Mouse (Mus musculus): ENCODE results near the gene Olfr1329. TPM values are rescaled to one million over a fixed set of nuclear protein-coding genes. Genes with fewer than 3 reads are reported as not detected.
"Not testable (repeated sequence)": the region's sequence is repeated elsewhere in the genome, so short reads cannot be mapped to it uniquely, and the experiment has no call there.

The Olfr1329 gene
- polyA plus RNA-seq (2014; fragmentation: Nextera tagmentation; extraction: Ambion mirVana) = not detected in 2 replicates

DNA sequence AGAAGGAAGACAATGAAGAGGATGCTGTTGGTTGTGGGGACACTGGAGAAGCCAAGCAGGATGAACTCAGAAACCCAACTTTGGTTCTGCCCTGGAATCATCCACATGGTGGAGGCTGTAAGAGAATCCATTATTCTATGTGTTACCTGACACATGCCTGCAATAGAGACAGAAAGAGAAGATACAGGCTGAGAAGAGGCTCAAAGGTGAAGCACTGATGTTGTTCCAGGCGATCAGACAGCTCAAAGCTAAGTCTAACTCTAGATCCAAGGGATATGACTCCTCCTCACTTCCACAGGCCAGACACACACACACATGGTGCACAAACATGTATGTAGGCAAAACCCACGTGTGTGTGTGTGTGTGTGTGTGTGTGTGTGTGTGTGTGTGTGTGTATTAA lies at the start of gene Olfr1329:
Gene Olfr1329, minus strand, starts transcription at position 101 of the 400 bp plus-strand sequence.
- DNase-seq (ENCODE audit: low spot score); H3K4me3 ChIP-seq (ENCODE audit: low read depth, low read length); H3K27me3 ChIP-seq (ENCODE audit: control insufficient read depth, insufficient read depth, low read length); H3K36me3 ChIP-seq (ENCODE audit: control insufficient read depth, insufficient read depth, low read length); H3K4me2 ChIP-seq (ENCODE audit: low read depth, low read length, severe bottlenecking); H3K4me1 ChIP-seq (replicated peaks; ENCODE audit: control insufficient read depth, insufficient read depth, low read length); H3K27ac ChIP-seq (ENCODE audit: low read depth, low read length); H3K9me3 ChIP-seq (ENCODE audit: control insufficient read depth, low read length); ATAC-seq (replicated peaks; ENCODE audit: low FRiP score); H3K9ac ChIP-seq (ENCODE audit: low read length): not testable (repeated sequence)
- 72% methylated on average over 2 of the region's 2 CpGs for WGBS

DNA sequence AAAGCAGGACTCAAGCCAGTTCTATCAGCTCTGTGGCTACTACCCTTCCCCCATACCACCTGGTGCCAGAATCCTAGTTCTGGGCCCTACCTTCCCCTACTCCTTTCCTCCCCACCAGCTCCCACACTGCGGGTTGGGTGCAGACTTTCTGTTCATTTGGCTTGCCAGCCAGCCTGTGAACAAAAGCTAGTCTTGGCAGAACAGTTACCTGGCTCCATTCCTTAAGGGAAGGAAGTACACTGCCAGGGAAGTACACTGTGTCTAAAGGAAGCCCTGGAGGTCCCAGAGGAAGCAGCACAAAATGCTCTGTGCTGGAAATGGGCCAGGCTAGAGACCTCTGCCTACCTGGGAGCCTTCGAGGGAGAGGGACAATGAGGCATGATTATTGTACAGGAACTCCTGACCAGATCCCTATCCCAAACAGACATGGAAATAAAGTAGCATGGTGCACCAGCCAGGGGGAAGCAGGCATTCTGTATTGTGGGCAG lies 43.9 kb upstream of the Olfr1329 start, which contains the start of gene Lao1:
Gene Lao1, plus strand, starts transcription at position 438 of the 488 bp plus-strand sequence.
- no peaks in the 10 kb centered on the region for H3K4me1 ChIP-seq (replicated peaks; ENCODE audit: control insufficient read depth, insufficient read depth, low read length)
- no peaks in the 10 kb centered on the region for H3K36me3 ChIP-seq (ENCODE audit: control insufficient read depth, insufficient read depth, low read length)
- H3K4me2 ChIP-seq (ENCODE audit: low read depth, low read length, severe bottlenecking) = no peak within 1 kb of the TSS
- 81% methylated on average over 2 of the region's 2 CpGs for WGBS
- H3K9me3 ChIP-seq (ENCODE audit: control insufficient read depth, low read length) = no peaks in the 10 kb centered on the region
- ATAC-seq (replicated peaks; ENCODE audit: low FRiP score) = no peak
- no peak within 1 kb of the TSS for H3K9ac ChIP-seq (ENCODE audit: low read length)
- H3K4me3 ChIP-seq (ENCODE audit: low read depth, low read length) = no peak within 1 kb of the TSS
- DNase-seq (ENCODE audit: low spot score) = no peak
- no peak within 1 kb of the TSS for H3K27ac ChIP-seq (ENCODE audit: low read depth, low read length)
- no peaks in the 10 kb centered on the region for H3K27me3 ChIP-seq (ENCODE audit: control insufficient read depth, insufficient read depth, low read length)

DNA sequence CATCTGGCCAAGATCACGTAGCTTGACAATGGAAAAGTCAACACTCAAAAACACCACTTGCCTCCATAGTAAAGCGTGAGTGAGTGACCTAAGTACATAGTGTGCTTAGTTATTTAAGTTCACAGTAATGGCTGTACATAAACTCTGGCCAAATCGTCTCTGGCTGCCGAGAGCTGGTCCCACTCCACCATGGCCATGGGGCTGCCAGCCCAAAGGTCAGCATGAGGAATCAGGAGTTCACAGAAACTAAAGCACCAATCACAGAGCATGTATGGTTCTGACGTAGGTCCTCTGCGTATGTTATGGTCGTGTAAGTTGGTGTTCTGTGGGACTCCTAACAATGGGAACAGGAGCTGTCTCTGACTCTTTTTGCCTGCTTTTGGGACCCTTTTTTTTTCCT lies 41.5 kb upstream of the Olfr1329 start:
- DNase-seq (ENCODE audit: low spot score) (no peak), ATAC-seq (replicated peaks; ENCODE audit: low FRiP score) (no peak)
- Histone ChIP-seq H3K9me3 (ENCODE audit: control insufficient read depth, low read length) (no peaks in the 10 kb centered on the region), H3K9ac (ENCODE audit: low read length) (no peak overlapping the region), H3K27me3 (ENCODE audit: control insufficient read depth, insufficient read depth, low read length) (no peaks in the 10 kb centered on the region), H3K27ac (ENCODE audit: low read depth, low read length) (no peak overlapping the region), H3K36me3 (ENCODE audit: control insufficient read depth, insufficient read depth, low read length) (no peaks in the 10 kb centered on the region), H3K4me1 (replicated peaks; ENCODE audit: control insufficient read depth, insufficient read depth, low read length) (no peaks in the 10 kb centered on the region), H3K4me2 (ENCODE audit: low read depth, low read length, severe bottlenecking) (no peak overlapping the region), H3K4me3 (ENCODE audit: low read depth, low read length) (no peak overlapping the region)
- WGBS = 91% methylated on average over 7 of the region's 7 CpGs

DNA sequence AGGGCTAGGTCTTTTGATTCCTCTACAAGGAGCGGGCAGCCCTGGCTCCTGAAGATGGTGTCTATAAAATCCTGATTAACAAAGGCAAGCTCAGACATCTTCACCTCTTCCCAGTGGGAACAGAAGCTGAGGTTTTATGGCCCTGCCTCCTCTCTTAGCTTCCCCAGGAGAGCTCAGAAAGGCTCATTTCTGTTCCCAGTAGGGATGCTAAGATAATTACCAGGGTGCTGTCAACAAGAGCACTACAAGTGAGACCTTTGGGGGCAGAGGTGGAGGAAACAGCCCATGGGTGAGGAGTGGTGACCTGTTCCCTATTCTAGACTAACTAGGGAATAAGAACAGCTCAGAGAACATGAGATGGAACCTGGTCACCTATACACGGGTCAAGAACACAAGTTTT lies 21.2 kb upstream of the Olfr1329 start, which contains the start of gene Olfr1328:
Gene Olfr1328, minus strand, starts transcription at position 101 of the 400 bp plus-strand sequence.
- Histone ChIP-seq H3K27me3 (ENCODE audit: control insufficient read depth, insufficient read depth, low read length) (no peaks in the 10 kb centered on the region), H3K4me1 (replicated peaks; ENCODE audit: control insufficient read depth, insufficient read depth, low read length) (no peaks in the 10 kb centered on the region), H3K9ac (ENCODE audit: low read length) (no peak within 1 kb of the TSS), H3K27ac (ENCODE audit: low read depth, low read length) (no peak within 1 kb of the TSS), H3K4me2 (ENCODE audit: low read depth, low read length, severe bottlenecking) (no peak within 1 kb of the TSS), H3K36me3 (ENCODE audit: control insufficient read depth, insufficient read depth, low read length) (no peaks in the 10 kb centered on the region), H3K4me3 (ENCODE audit: low read depth, low read length) (no peak within 1 kb of the TSS), H3K9me3 (ENCODE audit: control insufficient read depth, low read length) (no peaks in the 10 kb centered on the region)
- 83% methylated on average over 2 of the region's 2 CpGs for WGBS
- no peak for ATAC-seq (replicated peaks; ENCODE audit: low FRiP score)
- DNase-seq (ENCODE audit: low spot score) = no peak

DNA sequence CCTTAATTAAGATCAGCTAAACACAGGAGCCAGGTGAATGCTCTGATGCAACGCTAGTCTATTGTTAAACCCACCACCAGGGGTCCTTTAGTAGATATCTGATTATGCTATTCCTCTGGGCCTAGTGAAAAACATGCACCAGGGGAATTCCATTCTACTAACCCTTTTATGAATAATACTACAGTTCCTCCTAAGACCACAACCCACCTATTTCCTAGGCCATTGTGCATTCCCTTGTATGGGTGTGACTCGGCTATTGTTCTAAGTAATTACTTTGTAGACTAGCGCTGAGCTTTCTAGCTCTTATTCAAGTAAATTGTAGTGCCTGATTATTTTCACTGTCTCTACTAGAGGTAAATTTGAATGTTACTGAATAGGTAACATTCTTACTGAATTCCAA lies 14.1 kb upstream of the Olfr1329 start:
- not testable (repeated sequence) for DNase-seq (ENCODE audit: low spot score); H3K9me3 ChIP-seq (ENCODE audit: control insufficient read depth, low read length); H3K27me3 ChIP-seq (ENCODE audit: control insufficient read depth, insufficient read depth, low read length); H3K27ac ChIP-seq (ENCODE audit: low read depth, low read length); H3K4me1 ChIP-seq (replicated peaks; ENCODE audit: control insufficient read depth, insufficient read depth, low read length); H3K4me2 ChIP-seq (ENCODE audit: low read depth, low read length, severe bottlenecking); ATAC-seq (replicated peaks; ENCODE audit: low FRiP score); H3K9ac ChIP-seq (ENCODE audit: low read length); H3K36me3 ChIP-seq (ENCODE audit: control insufficient read depth, insufficient read depth, low read length); H3K4me3 ChIP-seq (ENCODE audit: low read depth, low read length)
- WGBS = 73% methylated on average over 3 of the region's 3 CpGs

DNA sequence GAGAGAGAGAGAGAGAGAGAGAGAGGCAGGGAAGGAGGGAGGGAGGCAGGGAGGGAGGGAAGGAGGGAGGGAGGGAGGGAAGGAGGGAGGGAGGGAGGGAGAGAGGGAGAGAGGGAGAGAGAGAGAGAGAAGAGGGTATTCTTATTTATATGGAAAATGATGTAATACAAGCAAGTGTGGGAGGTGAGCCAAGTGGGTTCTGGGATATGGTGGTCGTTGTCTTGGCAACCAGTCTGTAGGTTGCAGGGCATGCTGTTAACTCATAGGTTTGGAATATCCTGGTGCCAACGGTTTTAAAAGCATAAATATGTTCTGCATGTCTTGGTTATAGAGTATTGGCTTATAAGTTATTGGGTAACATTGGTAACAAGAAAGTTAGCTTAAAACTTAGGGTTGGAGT lies 15.3 kb downstream of the Olfr1329 start:
- H3K27me3 ChIP-seq (ENCODE audit: control insufficient read depth, insufficient read depth, low read length) = no peaks in the 10 kb centered on the region
- H3K36me3 ChIP-seq (ENCODE audit: control insufficient read depth, insufficient read depth, low read length) = no peaks in the 10 kb centered on the region
- H3K4me1 ChIP-seq (replicated peaks; ENCODE audit: control insufficient read depth, insufficient read depth, low read length) = no peaks in the 10 kb centered on the region
- no peak for DNase-seq (ENCODE audit: low spot score)
- no peak overlapping the region for H3K4me2 ChIP-seq (ENCODE audit: low read depth, low read length, severe bottlenecking)
- no peak overlapping the region for H3K4me3 ChIP-seq (ENCODE audit: low read depth, low read length)
- no peak overlapping the region for H3K27ac ChIP-seq (ENCODE audit: low read depth, low read length)
- ATAC-seq (replicated peaks; ENCODE audit: low FRiP score) = no peak
- H3K9me3 ChIP-seq (ENCODE audit: control insufficient read depth, low read length) = no peaks in the 10 kb centered on the region
- no peak overlapping the region for H3K9ac ChIP-seq (ENCODE audit: low read length)
- 74% methylated on average over 2 of the region's 2 CpGs for WGBS

DNA sequence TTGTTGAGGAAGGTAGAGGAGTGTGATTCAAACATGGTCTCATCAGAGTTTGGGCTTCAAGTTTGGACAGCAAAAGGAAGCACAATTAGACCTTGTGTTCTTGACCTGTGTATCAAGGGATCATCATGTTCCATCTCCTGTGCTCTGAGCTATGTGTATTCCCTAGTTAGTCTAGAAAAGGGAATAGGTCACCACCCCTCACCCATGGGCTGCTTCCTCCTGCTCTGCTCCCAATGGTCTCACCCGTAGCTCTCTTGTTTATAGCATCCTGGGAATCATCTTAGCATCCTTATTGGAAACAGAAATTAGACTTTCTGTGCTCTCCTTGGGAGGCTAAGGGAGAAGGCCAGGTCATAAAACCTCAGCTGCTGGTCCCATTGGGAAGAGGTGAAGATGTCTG lies 29.0 kb downstream of the Olfr1329 start, which contains the start of gene Olfr1330:
Gene Olfr1330, plus strand, starts transcription at position 301 of the 400 bp plus-strand sequence.
- no peak for ATAC-seq (replicated peaks; ENCODE audit: low FRiP score)

DNA sequence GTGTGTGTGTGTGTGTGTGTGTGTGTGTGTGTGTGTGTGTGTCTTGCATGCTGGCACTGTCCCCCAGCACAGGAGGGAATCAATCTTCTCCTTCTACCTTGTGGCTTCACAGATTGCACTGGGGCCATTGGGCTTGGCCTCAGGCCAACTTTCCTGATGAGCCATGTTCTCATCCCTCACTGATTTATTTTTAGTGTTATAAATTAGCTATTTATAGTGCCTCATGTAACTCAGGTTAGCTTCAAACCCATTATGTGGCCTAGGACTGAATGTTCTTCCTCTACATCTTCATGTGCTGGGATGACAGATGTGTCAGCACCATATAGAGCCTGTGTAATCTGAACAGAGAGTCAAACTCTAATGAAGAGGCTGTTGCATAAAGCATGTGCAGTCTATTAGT lies 49.7 kb downstream of the Olfr1329 start:
- Histone ChIP-seq H3K4me3 (ENCODE audit: low read depth, low read length) (no peak overlapping the region), H3K9ac (ENCODE audit: low read length) (no peak overlapping the region), H3K9me3 (ENCODE audit: control insufficient read depth, low read length) (no peaks in the 10 kb centered on the region), H3K4me1 (replicated peaks; ENCODE audit: control insufficient read depth, insufficient read depth, low read length) (no peaks in the 10 kb centered on the region), H3K4me2 (ENCODE audit: low read depth, low read length, severe bottlenecking) (no peak overlapping the region), H3K27me3 (ENCODE audit: control insufficient read depth, insufficient read depth, low read length) (no peaks in the 10 kb centered on the region), H3K27ac (ENCODE audit: low read depth, low read length) (no peak overlapping the region), H3K36me3 (ENCODE audit: control insufficient read depth, insufficient read depth, low read length) (no peaks in the 10 kb centered on the region)
- DNase-seq (ENCODE audit: low spot score) (no peak), ATAC-seq (replicated peaks; ENCODE audit: low FRiP score) (no peak)

More for the DNA sequence above, 29.0 kb downstream of the Olfr1329 start, which contains the start of gene Olfr1330:
- H3K4me2 ChIP-seq (ENCODE audit: low read depth, low read length, severe bottlenecking) = no peak within 1 kb of the TSS
- H3K4me1 ChIP-seq (replicated peaks; ENCODE audit: control insufficient read depth, insufficient read depth, low read length) = no peaks in the 10 kb centered on the region
- H3K4me3 ChIP-seq (ENCODE audit: low read depth, low read length) = no peak within 1 kb of the TSS
- H3K27me3 ChIP-seq (ENCODE audit: control insufficient read depth, insufficient read depth, low read length) = no peaks in the 10 kb centered on the region
- 67% methylated on average over 1 of the region's 1 CpGs for WGBS
- H3K9ac ChIP-seq (ENCODE audit: low read length) = no peak within 1 kb of the TSS
- no peaks in the 10 kb centered on the region for H3K36me3 ChIP-seq (ENCODE audit: control insufficient read depth, insufficient read depth, low read length)
- no peak for DNase-seq (ENCODE audit: low spot score)
- no peaks in the 10 kb centered on the region for H3K9me3 ChIP-seq (ENCODE audit: control insufficient read depth, low read length)
- no peak within 1 kb of the TSS for H3K27ac ChIP-seq (ENCODE audit: low read depth, low read length)
